ENCODE assay signal across 9 mouse cellular contexts in genomic region chr7:18746189-18746860, GRCm38 (mm10). TPM values are rescaled to one million over a fixed set of nuclear protein-coding genes. Genes with fewer than 3 reads are reported as not detected.
A peak's percentile ranks its signal among the peaks of the same experiment; 100 is the strongest.
DNase-seq lines count a peak whose midpoint lies in the region; ATAC-seq and TF ChIP-seq lines count a peak whose summit lies in the region.
"Had no signal": no experiment of that assay in that cellular context is flagged by ENCODE, and none has a peak within 500 bp of the region (broad histone marks: within the 10 kb centered on the region; RNA-seq: fewer than 3 reads in every experiment).

No protein-coding gene starts in this region.

- H3K27ac ChIP-seq in lung, embryonic 15.5 days: no peak overlapping the region
- H3K27ac ChIP-seq in forebrain, embryonic 12.5 days: no peak overlapping the region
- peak overlapping the region; percentile 50; the same call in 1 of the 2 replicates for H3K27ac ChIP-seq in intestine, postnatal 0 days (ENCODE audit: low read depth, low read length)

- no peaks in the 10 kb centered on the region for H3K9me3 ChIP-seq in lung, embryonic 15.5 days
- H3K9me3 ChIP-seq in forebrain, embryonic 12.5 days: no peaks in the 10 kb centered on the region
- H3K9me3 ChIP-seq in intestine, postnatal 0 days (ENCODE audit: control insufficient read depth): no peaks in the 10 kb centered on the region

- peak overlapping the region; percentile 38 for H3K4me2 ChIP-seq in lung, embryonic 15.5 days
- peak overlapping the region; percentile 45 for H3K4me2 ChIP-seq in forebrain, embryonic 12.5 days
- H3K4me2 ChIP-seq in intestine, postnatal 0 days (replicated peaks; ENCODE audit: low read depth): peak overlapping the region; percentile 63

- no peaks in the 10 kb centered on the region for H3K36me3 ChIP-seq in lung, embryonic 15.5 days
- H3K36me3 ChIP-seq in forebrain, embryonic 12.5 days (replicated peaks): no peaks in the 10 kb centered on the region
- H3K36me3 ChIP-seq in intestine, postnatal 0 days (ENCODE audit: control insufficient read depth, insufficient read depth): no peaks in the 10 kb centered on the region

- peak; percentile 42 for ATAC-seq in lung, embryonic 15.5 days (ENCODE audit: borderline replicate concordance, extremely low read depth, low FRiP score, low TSS enrichment)
- peak; percentile 27; the same call in 1 of the 2 replicates for ATAC-seq in forebrain, embryonic 12.5 days (ENCODE audit: low FRiP score)
- ATAC-seq in intestine, postnatal 0 days: peak; percentile 45; the same call in 1 of the 2 replicates

- 0 out of 2 replicates have a peak, but pooled peaks have one; percentile 19 for TF ChIP-seq CTCF in intestine, postnatal 0 days (IDR thresholded peaks at IDR 0.05; ENCODE audit: low read depth)

- peaks cover 17% of the 10 kb centered on the region for H3K27me3 ChIP-seq in lung, embryonic 15.5 days
- H3K27me3 ChIP-seq in forebrain, embryonic 12.5 days: peaks cover 16% of the 10 kb centered on the region
- 0 out of 2 replicates have a peak, but pooled peaks cover 6% of the 10 kb centered on the region for H3K27me3 ChIP-seq in intestine, postnatal 0 days (replicated peaks; ENCODE audit: control insufficient read depth, insufficient read depth, low read length)

- 9% methylated on average over 20 of the region's 20 CpGs for WGBS in lung, embryonic 15.5 days
- WGBS in forebrain, embryonic 12.5 days: 9% methylated on average over 20 of the region's 20 CpGs
- 10% methylated on average over 20 of the region's 20 CpGs for WGBS in intestine, postnatal 0 days

- no peaks in the 10 kb centered on the region for H3K4me1 ChIP-seq in lung, embryonic 15.5 days
- peaks cover 7% of the 10 kb centered on the region for H3K4me1 ChIP-seq in forebrain, embryonic 12.5 days
- no peaks in the 10 kb centered on the region for H3K4me1 ChIP-seq in intestine, postnatal 0 days (replicated peaks; ENCODE audit: control insufficient read depth, insufficient read depth, low read length)

- DNase-seq in lung, postnatal 25 days (ENCODE audit: low spot score): no peak
- DNase-seq in lung, postnatal 4 days: peak; percentile 6 to 22
- DNase-seq in frontal cortex, adult 2 months (ENCODE audit: extremely low spot score in 1 of 2, low spot score in 1 of 2): no peak
- DNase-seq in layer of hippocampus, adult 9-10 months (ENCODE audit: low spot score): no peak
- no peak for DNase-seq in right cerebral cortex, postnatal 25 days

- 0 out of 2 replicates have a peak overlapping the region, but pooled peaks have one; percentile 8 for H3K9ac ChIP-seq in lung, embryonic 15.5 days
- H3K9ac ChIP-seq in forebrain, embryonic 12.5 days: peak overlapping the region; percentile 42
- H3K9ac ChIP-seq in intestine, postnatal 0 days (ENCODE audit: low read depth, low read length): no peak overlapping the region

- H3K4me3 ChIP-seq in lung, embryonic 15.5 days: peak overlapping the region; percentile 12
- H3K4me3 ChIP-seq in forebrain, embryonic 12.5 days (replicated peaks): peak overlapping the region; percentile 22
- H3K4me3 ChIP-seq in intestine, postnatal 0 days (ENCODE audit: low read depth, low read length): peak overlapping the region; percentile 23

RNA-seq across cellular contexts. Expression of gene Psg22, which starts 28.4 kb away (rescaled TPM):
- polyA plus RNA-seq in lung, embryonic 15.5 days (2015; fragmentation: Nextera tagmentation; extraction: Ambion mirVana): not detected in 2 replicates
- not detected in 2 replicates for polyA plus RNA-seq in forebrain, embryonic 12.5 days (2016; fragmentation: Nextera tagmentation; extraction: Ambion mirVana)
- not detected in 2 replicates for polyA plus RNA-seq in intestine, postnatal 0 days (2015; fragmentation: Nextera tagmentation; extraction: Ambion mirVana)
- polyA plus RNA-seq in frontal cortex, adult 2 months (2012; rRNA removed): 0.16 and 0.36 TPM in 2 replicates

RNA-seq across cellular contexts. Expression of gene Psg19, which starts 52.0 kb away (rescaled TPM):
- not detected in 2 replicates for polyA plus RNA-seq in lung, embryonic 15.5 days (2015; fragmentation: Nextera tagmentation; extraction: Ambion mirVana)
- not detected in 2 replicates for polyA plus RNA-seq in forebrain, embryonic 12.5 days (2016; fragmentation: Nextera tagmentation; extraction: Ambion mirVana)
- not detected in 2 replicates for polyA plus RNA-seq in intestine, postnatal 0 days (2015; fragmentation: Nextera tagmentation; extraction: Ambion mirVana)
- polyA plus RNA-seq in frontal cortex, adult 2 months (2012; rRNA removed): 0.20 and 0.59 TPM in 2 replicates
- polyA plus RNA-seq: liver, embryonic 16.5 days had no signal

Comparison
In these comparisons a context has a peak if more than half of its experiments do, and no peak if none do; other contexts are left out.
1. DNase-seq: peak in lung, postnatal 4 days (2 of 2); none in lung, postnatal 25 days (single experiment), frontal cortex, adult 2 months (0 of 2), layer of hippocampus, adult 9-10 months (single experiment) and right cerebral cortex, postnatal 25 days (single experiment).
2. Peak in every context shown above with its lines, with median percentiles within 50 percentile points of each other: ATAC-seq, H3K4me2 ChIP-seq and H3K4me3 ChIP-seq.